Mouse (Mus musculus): Measurements from ENCODE around the gene Klhdc3.
A peak's percentile ranks its signal among the peaks of the same experiment; 100 is the strongest.

DNA sequence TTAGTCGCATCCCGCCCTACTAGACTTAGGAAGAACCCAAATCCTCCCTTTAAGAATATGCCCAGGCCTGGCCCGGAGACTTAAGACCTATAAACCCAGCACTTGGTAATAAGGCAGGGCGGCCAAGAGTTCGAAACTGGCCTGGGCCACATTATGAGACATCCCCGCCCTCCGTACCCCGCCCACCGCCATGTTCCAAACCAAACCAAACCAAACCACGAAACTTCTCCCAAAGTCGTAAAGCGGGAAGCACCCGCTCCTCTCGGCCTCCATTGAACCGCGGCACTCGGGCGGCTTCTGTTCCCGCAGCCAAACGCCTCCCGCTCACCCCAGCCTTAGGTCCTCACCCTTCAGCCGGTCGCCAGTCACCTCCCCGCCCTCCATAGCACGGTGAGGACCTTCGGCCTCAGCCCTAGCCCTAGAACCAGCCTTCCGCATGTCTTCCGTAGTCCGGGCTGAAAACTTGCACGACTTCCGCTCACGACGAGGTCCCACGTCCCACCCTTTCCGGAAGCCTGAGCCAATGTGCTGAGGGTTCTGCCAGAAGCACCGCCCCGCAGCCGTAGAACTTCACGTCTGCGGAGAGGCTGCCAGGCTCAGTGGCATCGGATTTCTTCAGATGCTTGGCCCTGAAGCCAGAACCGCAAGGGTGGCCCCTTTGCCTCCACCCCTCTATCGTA, 6.7 kb downstream of the Klhdc3 start, which contains the start of gene Rrp36:
- TF ChIP-seq CTCF (IDR thresholded peaks at IDR 0.05; ENCODE audit: insufficient read depth, low read length), result no peak
- TF ChIP-seq POLR2A (IDR thresholded peaks at IDR 0.05; ENCODE audit: borderline replicate concordance, extremely low read depth, low read depth, low read length), result peak; percentile 90; the same call in 1 of the 2 replicates
